Mouse (Mus musculus) heart, adult 2 months (tissue): ENCODE measurements around the gene Pah.

Experiments
- CTCF ChIP-seq: fragments of 200-600 bp; IDR thresholded peaks from 2 replicates; pipeline ENCODE4 v1.8.1; 2022; ENCODE audit warnings: antibody characterized with exemption, mild to moderate bottlenecking, moderate library complexity
- EP300 ChIP-seq: fragments of 200-500 bp; IDR thresholded peaks from 2 replicates; pipeline ENCODE4 v1.6.1; 2011; ENCODE audit warnings: low read depth, low read length, control low read depth; ENCODE audit not compliant: insufficient read depth

DNA sequence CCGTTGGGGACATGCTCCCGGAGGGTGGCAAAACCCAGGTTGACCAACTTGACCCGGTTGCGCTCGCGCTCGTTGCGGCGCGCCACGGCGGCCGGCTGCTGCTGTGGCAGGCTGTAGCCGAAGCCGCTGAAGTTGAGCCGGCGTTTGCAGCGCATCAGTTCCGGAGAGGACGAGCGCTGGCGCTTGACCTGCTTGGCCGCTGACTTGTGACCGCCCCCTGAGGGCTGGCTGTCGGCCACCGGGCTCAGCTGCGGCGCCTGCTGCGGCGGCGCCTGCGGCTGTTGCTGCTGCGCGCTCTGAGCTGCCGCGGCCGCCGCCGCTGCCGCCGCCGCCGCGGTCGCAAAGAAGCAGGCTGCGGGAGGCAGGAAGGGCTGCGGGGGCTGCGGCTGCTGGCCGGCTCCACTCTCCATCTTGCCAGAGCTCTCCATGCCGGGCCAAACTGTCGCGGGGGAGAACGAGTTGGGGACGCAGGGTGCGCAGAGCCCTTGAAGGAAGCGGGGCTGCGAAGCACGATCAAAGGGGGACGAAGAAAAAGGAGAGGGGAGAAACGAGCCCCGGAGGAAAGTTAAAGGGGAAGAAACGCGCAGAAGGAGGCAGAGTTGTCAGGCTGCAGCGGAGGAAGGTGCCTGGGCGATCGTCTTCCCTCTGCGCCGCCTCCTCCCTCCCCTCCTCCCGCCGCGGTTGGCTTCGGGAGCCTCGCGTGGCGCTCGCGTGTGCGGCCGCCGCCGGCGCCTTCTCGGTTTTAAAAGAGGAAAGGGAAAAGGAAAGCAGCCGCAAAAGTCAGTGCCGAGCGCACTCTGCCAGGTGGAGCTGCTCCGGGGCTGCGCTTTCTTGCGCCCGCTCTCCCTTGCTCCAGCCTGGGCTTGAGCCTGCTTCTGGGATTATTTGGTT, 28.7 kb upstream of the Pah start:
- no peak for TF ChIP-seq CTCF
- TF ChIP-seq EP300, result no peak
